Mouse (Mus musculus): ENCODE measurements around the gene Ccdc149. TPM values are rescaled to one million over a fixed set of nuclear protein-coding genes. Genes with fewer than 3 reads are reported as not detected.

The Ccdc149 gene
- polyA plus RNA-seq (2014; fragmentation: Nextera tagmentation; extraction: Ambion mirVana): 3.4 and 4.3 TPM in 2 replicates

- Histone ChIP-seq H3K9me3 (ENCODE audit: control insufficient read depth, low read depth, low read length) (no peaks in the 10 kb centered on the region), H3K4me1 (ENCODE audit: control insufficient read depth, insufficient read depth, low read length) (no peaks in the 10 kb centered on the region), H3K27ac (ENCODE audit: low read length) (peak within 1 kb of the TSS; percentile 48; the same call in 1 of the 2 replicates), H3K4me2 (replicated peaks; ENCODE audit: low read depth, low read length) (peak within 1 kb of the TSS; percentile 76), H3K27me3 (ENCODE audit: control insufficient read depth, insufficient read depth, low read length) (no peaks in the 10 kb centered on the region), H3K4me3 (ENCODE audit: low read depth, low read length) (peak within 1 kb of the TSS; percentile 49), H3K9ac (replicated peaks; ENCODE audit: low read depth, low read length) (peak within 1 kb of the TSS; percentile 47), H3K36me3 (ENCODE audit: control insufficient read depth, insufficient read depth, low read length) (no peaks in the 10 kb centered on the region)
- peak; percentile 94 for ATAC-seq (ENCODE audit: insufficient number of reproducible peaks, insufficient read depth, low FRiP score, low read depth)
- 1% methylated on average over 57 of the region's 65 CpGs for WGBS
Measured at GRCm38 (mm10) chr5:52470991-52471801, at the start of gene Ccdc149. Ccdc149 (minus strand) TSS chr5:52471521.

DNA sequence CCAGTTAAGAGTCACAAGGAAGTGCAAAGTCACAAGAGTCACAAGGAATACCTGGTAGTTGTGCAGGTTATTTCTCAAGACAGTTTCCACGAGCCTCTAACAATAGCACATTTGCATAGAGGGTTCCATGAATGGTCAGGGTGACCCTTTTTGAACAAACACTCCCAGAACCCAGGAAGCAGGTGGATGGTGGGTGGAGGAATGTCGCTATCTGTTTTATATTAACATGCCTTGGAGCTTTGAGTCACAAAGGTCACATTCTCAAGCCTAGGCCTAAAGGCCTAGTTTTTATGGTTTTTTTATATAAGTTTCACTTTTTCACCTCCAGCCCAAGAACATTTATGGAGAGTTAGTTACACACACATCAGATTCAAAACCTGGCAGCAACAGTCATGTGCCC, 48.6 kb upstream of the Ccdc149 start:
- no peak overlapping the region for H3K4me3 ChIP-seq (ENCODE audit: low read depth, low read length)
- no peak overlapping the region for H3K27ac ChIP-seq (ENCODE audit: low read length)
- no peak for ATAC-seq (ENCODE audit: insufficient number of reproducible peaks, insufficient read depth, low FRiP score, low read depth)
- 82% methylated on average over 2 of the region's 2 CpGs for WGBS
- no peak overlapping the region for H3K4me2 ChIP-seq (replicated peaks; ENCODE audit: low read depth, low read length)
- H3K9ac ChIP-seq (replicated peaks; ENCODE audit: low read depth, low read length): no peak overlapping the region
- no peaks in the 10 kb centered on the region for H3K9me3 ChIP-seq (ENCODE audit: control insufficient read depth, low read depth, low read length)
- H3K36me3 ChIP-seq (ENCODE audit: control insufficient read depth, insufficient read depth, low read length): no peaks in the 10 kb centered on the region
- no peaks in the 10 kb centered on the region for H3K4me1 ChIP-seq (ENCODE audit: control insufficient read depth, insufficient read depth, low read length)
- no peaks in the 10 kb centered on the region for H3K27me3 ChIP-seq (ENCODE audit: control insufficient read depth, insufficient read depth, low read length)

DNA sequence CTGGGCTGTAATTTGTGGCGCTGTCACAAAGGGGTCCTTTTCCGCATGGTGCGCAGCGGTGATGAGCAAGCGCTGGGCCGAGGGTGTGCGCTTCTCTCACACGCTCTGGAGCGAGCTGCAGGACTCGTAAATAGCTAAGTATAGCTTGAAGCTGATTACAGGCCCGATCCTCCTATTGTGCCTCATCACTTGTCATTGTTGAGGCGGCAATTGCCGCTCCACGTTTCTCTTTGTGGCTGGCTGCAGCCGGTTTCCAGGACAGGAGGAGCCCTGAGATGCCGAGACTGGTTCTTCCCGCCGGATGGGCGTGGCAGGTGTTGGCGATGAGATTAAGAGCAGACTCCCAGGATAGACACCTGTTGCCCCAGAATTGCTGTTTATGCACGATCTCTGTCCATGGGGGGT, 44.8 kb upstream of the Ccdc149 start:
- peak overlapping the region; percentile 9; the same call in 1 of the 2 replicates for H3K4me3 ChIP-seq (ENCODE audit: low read depth, low read length)
- H3K4me2 ChIP-seq (replicated peaks; ENCODE audit: low read depth, low read length): peak overlapping the region; percentile 41
- H3K27ac ChIP-seq (ENCODE audit: low read length): no peak overlapping the region
- no peaks in the 10 kb centered on the region for H3K36me3 ChIP-seq (ENCODE audit: control insufficient read depth, insufficient read depth, low read length)
- no peaks in the 10 kb centered on the region for H3K27me3 ChIP-seq (ENCODE audit: control insufficient read depth, insufficient read depth, low read length)
- ATAC-seq (ENCODE audit: insufficient number of reproducible peaks, insufficient read depth, low FRiP score, low read depth): no peak
- no peaks in the 10 kb centered on the region for H3K9me3 ChIP-seq (ENCODE audit: control insufficient read depth, low read depth, low read length)
- H3K4me1 ChIP-seq (ENCODE audit: control insufficient read depth, insufficient read depth, low read length): no peaks in the 10 kb centered on the region
- WGBS: 28% methylated on average over 21 of the region's 21 CpGs
- no peak overlapping the region for H3K9ac ChIP-seq (replicated peaks; ENCODE audit: low read depth, low read length)

- no peaks in the 10 kb centered on the region for H3K4me1 ChIP-seq (ENCODE audit: control insufficient read depth, insufficient read depth, low read length)
- H3K27me3 ChIP-seq (ENCODE audit: control insufficient read depth, insufficient read depth, low read length): no peaks in the 10 kb centered on the region
- no peak overlapping the region for H3K9ac ChIP-seq (replicated peaks; ENCODE audit: low read depth, low read length)
- WGBS: 30% methylated on average over 22 of the region's 22 CpGs
- H3K27ac ChIP-seq (ENCODE audit: low read length): no peak overlapping the region
- H3K4me2 ChIP-seq (replicated peaks; ENCODE audit: low read depth, low read length): peak overlapping the region; percentile 41
- H3K36me3 ChIP-seq (ENCODE audit: control insufficient read depth, insufficient read depth, low read length): no peaks in the 10 kb centered on the region
- no peak for ATAC-seq (ENCODE audit: insufficient number of reproducible peaks, insufficient read depth, low FRiP score, low read depth)
- H3K9me3 ChIP-seq (ENCODE audit: control insufficient read depth, low read depth, low read length): no peaks in the 10 kb centered on the region
- peak overlapping the region; percentile 9; the same call in 1 of the 2 replicates for H3K4me3 ChIP-seq (ENCODE audit: low read depth, low read length)
Measured at GRCm38 (mm10) chr5:52515246-52516021, 44.1 kb upstream of the Ccdc149 start.

GRCm38 (mm10) chr5:52511089-52511488, 39.8 kb upstream of the Ccdc149 start:
- Histone ChIP-seq H3K4me3 (ENCODE audit: low read depth, low read length) (no peak overlapping the region), H3K4me2 (replicated peaks; ENCODE audit: low read depth, low read length) (no peak overlapping the region), H3K9ac (replicated peaks; ENCODE audit: low read depth, low read length) (no peak overlapping the region), H3K27me3 (ENCODE audit: control insufficient read depth, insufficient read depth, low read length) (no peaks in the 10 kb centered on the region), H3K36me3 (ENCODE audit: control insufficient read depth, insufficient read depth, low read length) (no peaks in the 10 kb centered on the region), H3K9me3 (ENCODE audit: control insufficient read depth, low read depth, low read length) (no peaks in the 10 kb centered on the region), H3K4me1 (ENCODE audit: control insufficient read depth, insufficient read depth, low read length) (no peaks in the 10 kb centered on the region), H3K27ac (ENCODE audit: low read length) (no peak overlapping the region)
- WGBS: 54% methylated on average over 3 of the region's 3 CpGs
- ATAC-seq (ENCODE audit: insufficient number of reproducible peaks, insufficient read depth, low FRiP score, low read depth): no peak

DNA sequence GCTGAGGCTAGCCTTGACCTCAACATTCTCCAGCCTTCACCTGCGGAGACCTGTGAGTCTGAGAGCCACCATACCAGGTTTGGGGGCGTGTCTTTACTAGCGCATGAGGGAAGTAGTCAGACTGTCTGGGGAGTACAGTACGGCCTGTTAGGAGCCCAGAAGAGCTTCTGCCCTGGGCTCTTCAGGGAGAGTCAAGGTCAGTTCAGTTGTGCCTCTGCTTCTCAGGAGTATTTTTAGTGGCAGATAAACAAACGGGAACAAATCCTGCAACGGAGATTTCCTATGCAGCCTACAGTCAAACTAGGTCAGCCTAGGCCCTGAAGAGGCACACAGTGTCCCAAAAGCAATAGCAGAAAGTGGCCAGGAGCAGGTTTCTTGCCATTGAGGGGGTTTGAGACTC, 38.1 kb upstream of the Ccdc149 start:
- Histone ChIP-seq H3K9me3 (ENCODE audit: control insufficient read depth, low read depth, low read length) (no peaks in the 10 kb centered on the region), H3K36me3 (ENCODE audit: control insufficient read depth, insufficient read depth, low read length) (no peaks in the 10 kb centered on the region), H3K27ac (ENCODE audit: low read length) (no peak overlapping the region), H3K4me1 (ENCODE audit: control insufficient read depth, insufficient read depth, low read length) (no peaks in the 10 kb centered on the region), H3K4me2 (replicated peaks; ENCODE audit: low read depth, low read length) (no peak overlapping the region), H3K4me3 (ENCODE audit: low read depth, low read length) (no peak overlapping the region), H3K27me3 (ENCODE audit: control insufficient read depth, insufficient read depth, low read length) (no peaks in the 10 kb centered on the region), H3K9ac (replicated peaks; ENCODE audit: low read depth, low read length) (no peak overlapping the region)
- no peak for ATAC-seq (ENCODE audit: insufficient number of reproducible peaks, insufficient read depth, low FRiP score, low read depth)
- 72% methylated on average over 6 of the region's 6 CpGs for WGBS

GRCm38 (mm10) chr5:52504666-52505065, 33.3 kb upstream of the Ccdc149 start:
- Histone ChIP-seq H3K27ac (ENCODE audit: low read length) (no peak overlapping the region), H3K27me3 (ENCODE audit: control insufficient read depth, insufficient read depth, low read length) (no peaks in the 10 kb centered on the region), H3K4me3 (ENCODE audit: low read depth, low read length) (no peak overlapping the region), H3K4me1 (ENCODE audit: control insufficient read depth, insufficient read depth, low read length) (no peaks in the 10 kb centered on the region), H3K36me3 (ENCODE audit: control insufficient read depth, insufficient read depth, low read length) (no peaks in the 10 kb centered on the region), H3K9ac (replicated peaks; ENCODE audit: low read depth, low read length) (no peak overlapping the region), H3K4me2 (replicated peaks; ENCODE audit: low read depth, low read length) (no peak overlapping the region), H3K9me3 (ENCODE audit: control insufficient read depth, low read depth, low read length) (no peaks in the 10 kb centered on the region)
- 82% methylated on average over 13 of the region's 13 CpGs for WGBS
- no peak for ATAC-seq (ENCODE audit: insufficient number of reproducible peaks, insufficient read depth, low FRiP score, low read depth)

- Histone ChIP-seq H3K4me3 (ENCODE audit: low read depth, low read length) (no peak overlapping the region), H3K27me3 (ENCODE audit: control insufficient read depth, insufficient read depth, low read length) (no peaks in the 10 kb centered on the region), H3K4me2 (replicated peaks; ENCODE audit: low read depth, low read length) (no peak overlapping the region), H3K4me1 (ENCODE audit: control insufficient read depth, insufficient read depth, low read length) (no peaks in the 10 kb centered on the region), H3K9me3 (ENCODE audit: control insufficient read depth, low read depth, low read length) (no peaks in the 10 kb centered on the region), H3K36me3 (ENCODE audit: control insufficient read depth, insufficient read depth, low read length) (no peaks in the 10 kb centered on the region), H3K27ac (ENCODE audit: low read length) (no peak overlapping the region), H3K9ac (replicated peaks; ENCODE audit: low read depth, low read length) (no peak overlapping the region)
- 96% methylated on average over 11 of the region's 11 CpGs for WGBS
- ATAC-seq (ENCODE audit: insufficient number of reproducible peaks, insufficient read depth, low FRiP score, low read depth): no peak
Measured at GRCm38 (mm10) chr5:52504148-52504547, 32.8 kb upstream of the Ccdc149 start.

Data from stomach, embryonic 14.5 days (tissue).